Mouse (Mus musculus): Measurements from ENCODE around the gene Calm5. TPM values are rescaled to one million over a fixed set of nuclear protein-coding genes. Genes with fewer than 3 reads are reported as not detected.
A peak's percentile ranks its signal among the peaks of the same experiment; 100 is the strongest.
"Not testable (repeated sequence)": the region's sequence is repeated elsewhere in the genome, so short reads cannot be mapped to it uniquely, and the experiment has no call there.

The Calm5 gene
- polyA plus RNA-seq (2015; fragmentation: Nextera tagmentation; extraction: Ambion mirVana): not detected in 2 replicates

DNA sequence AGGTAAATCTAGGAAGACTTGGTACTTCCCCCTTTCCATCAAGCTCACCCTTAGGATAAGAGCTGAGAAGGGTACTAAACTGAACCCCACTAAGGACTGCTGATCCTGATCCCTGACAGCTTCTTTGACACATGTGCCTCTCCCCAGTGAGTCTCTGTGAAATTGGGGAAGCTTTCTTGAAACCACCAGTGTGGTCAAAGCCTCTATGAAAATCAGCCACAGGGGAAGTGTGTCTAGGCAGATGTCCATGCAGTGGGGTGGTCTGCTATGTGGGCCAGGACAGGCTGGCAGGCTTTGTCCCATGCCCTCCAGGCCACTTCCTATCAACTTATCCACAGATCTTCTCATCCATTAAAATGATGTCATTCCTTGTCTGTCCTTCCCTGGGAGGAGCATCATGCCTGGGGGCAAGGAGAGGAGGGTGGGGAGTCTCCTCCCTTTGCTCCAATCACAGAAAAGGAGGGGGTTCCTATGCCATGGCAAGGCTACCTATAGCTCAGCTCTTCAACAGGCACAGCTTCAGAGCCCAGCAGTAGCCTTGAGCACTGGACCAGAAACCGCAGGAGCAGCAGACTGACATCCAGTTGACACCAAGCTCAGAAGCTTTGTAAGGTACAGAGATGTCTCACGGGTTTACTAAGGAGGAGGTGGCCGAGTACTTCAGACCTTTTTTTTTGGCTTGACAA, at the start of gene Calm5:
Gene Calm5 (plus strand): TSS at position 526 of the 686 bp plus-strand sequence.
- H3K27ac ChIP-seq (ENCODE audit: low read length); H3K9ac ChIP-seq (replicated peaks; ENCODE audit: low read depth); DNase-seq (ENCODE audit: low spot score); H3K4me3 ChIP-seq (ENCODE audit: low read depth, low read length); H3K9me3 ChIP-seq (ENCODE audit: low read length); H3K4me2 ChIP-seq (replicated peaks; ENCODE audit: low read depth, low read length); H3K4me1 ChIP-seq (ENCODE audit: insufficient read depth, low read depth, low read length); H3K36me3 ChIP-seq (ENCODE audit: insufficient read depth, low read length); ATAC-seq; H3K27me3 ChIP-seq (replicated peaks; ENCODE audit: insufficient read depth, low read length): not testable (repeated sequence)
- WGBS: 86% methylated on average over 3 of the region's 3 CpGs

DNA sequence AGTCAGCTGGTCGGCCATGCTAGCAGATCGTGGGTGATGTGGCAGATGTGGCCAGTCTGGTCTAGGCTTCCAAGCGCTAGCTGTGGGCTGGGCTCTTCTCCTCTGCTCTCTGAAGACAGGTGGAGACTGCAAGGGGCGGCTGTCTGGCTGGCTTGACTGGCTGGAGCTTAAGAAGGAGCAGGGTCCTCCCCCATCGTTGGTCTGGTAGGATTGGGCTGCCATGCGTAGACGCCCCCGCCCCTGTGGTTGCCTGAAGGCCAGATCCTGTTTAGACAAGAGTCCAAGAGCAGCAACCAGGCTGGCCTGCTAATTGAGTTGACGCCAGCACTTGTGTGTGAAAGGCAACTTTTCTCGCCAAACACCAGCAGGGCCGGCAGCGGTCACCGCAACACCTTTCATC, 49.8 kb upstream of the Calm5 start, which contains the start of gene Calml3:
Gene Calml3 (minus strand): TSS at position 131 of the 400 bp plus-strand sequence.
- H3K9me3 ChIP-seq (ENCODE audit: low read length): no peaks in the 10 kb centered on the region
- DNase-seq (ENCODE audit: low spot score) (no peak), ATAC-seq (no peak)
- H3K27ac ChIP-seq (ENCODE audit: low read length): peak within 1 kb of the TSS; percentile 64; the same call in 1 of the 2 replicates
- no peak within 1 kb of the TSS for H3K9ac ChIP-seq (replicated peaks; ENCODE audit: low read depth)
- H3K36me3 ChIP-seq (ENCODE audit: insufficient read depth, low read length): no peaks in the 10 kb centered on the region
- TF ChIP-seq EP300 (IDR thresholded peaks at IDR 0.05): no peak
- TF ChIP-seq CTCF (IDR thresholded peaks at IDR 0.05): no peak
- no peak within 1 kb of the TSS for H3K4me2 ChIP-seq (replicated peaks; ENCODE audit: low read depth, low read length)
- no peaks in the 10 kb centered on the region for H3K27me3 ChIP-seq (replicated peaks; ENCODE audit: insufficient read depth, low read length)
- H3K4me1 ChIP-seq (ENCODE audit: insufficient read depth, low read depth, low read length): no peaks in the 10 kb centered on the region
- 77% methylated on average over 13 of the region's 13 CpGs for WGBS
- H3K4me3 ChIP-seq (ENCODE audit: low read depth, low read length): no peak within 1 kb of the TSS

DNA sequence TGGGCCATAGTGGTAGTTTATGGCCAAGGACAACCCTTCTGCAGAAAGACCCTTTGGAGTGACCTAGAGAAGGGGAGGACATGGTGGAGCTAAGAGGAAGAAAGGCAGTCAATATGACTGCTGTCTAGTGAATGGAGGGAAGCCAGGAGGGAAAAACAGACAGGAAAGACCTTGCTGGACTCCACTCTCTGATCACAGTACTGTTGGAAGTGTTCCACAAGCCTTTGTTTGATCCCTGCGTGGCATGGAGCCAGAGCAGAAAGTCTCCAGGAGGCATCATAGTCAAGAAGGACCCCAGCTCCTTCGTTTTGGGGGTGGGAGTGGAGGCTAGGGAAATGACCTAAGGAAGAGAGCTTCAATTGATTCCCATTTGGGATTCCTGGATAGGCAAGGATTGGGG, 48.8 kb upstream of the Calm5 start:
- DNase-seq (ENCODE audit: low spot score) (no peak), ATAC-seq (peak; percentile 18; the same call in 1 of the 2 replicates)
- no peaks in the 10 kb centered on the region for H3K9me3 ChIP-seq (ENCODE audit: low read length)
- H3K27me3 ChIP-seq (replicated peaks; ENCODE audit: insufficient read depth, low read length): no peaks in the 10 kb centered on the region
- no peaks in the 10 kb centered on the region for H3K36me3 ChIP-seq (ENCODE audit: insufficient read depth, low read length)
- H3K4me2 ChIP-seq (replicated peaks; ENCODE audit: low read depth, low read length): no peak overlapping the region
- H3K9ac ChIP-seq (replicated peaks; ENCODE audit: low read depth): no peak overlapping the region
- H3K27ac ChIP-seq (ENCODE audit: low read length): peak overlapping the region; percentile 64
- no peak for TF ChIP-seq CTCF (IDR thresholded peaks at IDR 0.05)
- TF ChIP-seq EP300 (IDR thresholded peaks at IDR 0.05): no peak
- 30% methylated on average over 2 of the region's 2 CpGs for WGBS
- no peak overlapping the region for H3K4me3 ChIP-seq (ENCODE audit: low read depth, low read length)
- H3K4me1 ChIP-seq (ENCODE audit: insufficient read depth, low read depth, low read length): no peaks in the 10 kb centered on the region

DNA sequence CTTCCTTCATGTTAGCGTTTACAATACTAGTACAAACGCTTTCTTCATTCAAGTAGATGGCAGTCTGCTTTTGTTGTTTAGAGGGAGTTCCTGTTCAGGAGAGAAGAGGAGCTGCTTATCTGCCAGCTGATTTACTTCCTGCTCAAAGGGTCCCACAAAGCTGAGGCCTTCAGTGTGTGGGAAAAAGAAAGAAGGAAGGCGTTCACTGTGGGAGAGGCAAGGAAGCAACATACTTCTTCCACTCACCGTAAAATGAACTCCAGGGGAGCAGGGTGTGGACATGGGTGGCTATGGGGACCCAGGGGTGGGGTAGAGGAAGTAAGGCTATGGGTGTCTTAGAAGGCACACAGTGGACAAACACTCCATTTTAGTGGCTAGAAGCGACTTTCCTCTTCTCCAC, 48.3 kb upstream of the Calm5 start:
- ATAC-seq: peak; percentile 59; the same call in 1 of the 2 replicates
- H3K27me3 ChIP-seq (replicated peaks; ENCODE audit: insufficient read depth, low read length): no peaks in the 10 kb centered on the region
- H3K4me2 ChIP-seq (replicated peaks; ENCODE audit: low read depth, low read length): no peak overlapping the region
- H3K27ac ChIP-seq (ENCODE audit: low read length): peak overlapping the region; percentile 64
- TF ChIP-seq EP300 (IDR thresholded peaks at IDR 0.05) (no peak), CTCF (IDR thresholded peaks at IDR 0.05) (no peak)
- H3K9me3 ChIP-seq (ENCODE audit: low read length): no peaks in the 10 kb centered on the region
- no peak overlapping the region for H3K9ac ChIP-seq (replicated peaks; ENCODE audit: low read depth)
- H3K36me3 ChIP-seq (ENCODE audit: insufficient read depth, low read length): no peaks in the 10 kb centered on the region
- DNase-seq (ENCODE audit: low spot score): peak; percentile 57
- no peaks in the 10 kb centered on the region for H3K4me1 ChIP-seq (ENCODE audit: insufficient read depth, low read depth, low read length)
- WGBS: 35% methylated on average over 5 of the region's 5 CpGs
- H3K4me3 ChIP-seq (ENCODE audit: low read depth, low read length): no peak overlapping the region

DNA sequence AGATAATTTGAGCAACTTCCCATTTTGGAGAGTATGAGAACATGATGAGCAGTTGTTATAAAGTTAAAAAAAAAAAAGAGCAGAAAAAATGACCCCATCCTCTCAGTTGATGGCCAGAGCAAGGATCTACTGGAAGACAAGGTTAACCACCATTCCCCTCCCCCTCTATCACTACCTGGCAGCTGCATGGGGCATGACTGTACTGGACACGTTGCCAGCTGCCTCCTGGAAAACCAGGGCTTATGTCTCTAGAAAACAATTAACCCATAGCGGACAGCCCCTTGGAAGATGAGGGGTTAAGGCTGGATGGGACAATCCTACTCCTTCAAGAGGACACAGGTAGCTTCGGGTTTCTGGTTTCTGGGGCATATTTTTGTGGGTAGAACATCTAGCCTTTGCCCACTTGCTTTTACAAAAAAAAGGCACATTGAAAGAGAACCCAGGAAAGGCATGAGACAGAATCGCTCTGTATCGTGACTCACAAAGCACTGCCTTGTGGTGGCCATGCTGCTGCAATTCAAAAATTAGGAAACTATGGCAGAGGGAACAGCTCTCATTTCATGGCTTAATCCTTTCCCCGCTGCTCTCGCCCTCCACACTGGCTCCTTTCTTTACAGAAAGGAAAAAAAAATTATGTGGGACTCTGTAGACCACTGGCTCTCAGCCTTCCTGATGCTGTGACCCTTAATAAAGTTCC, 46.7 kb upstream of the Calm5 start:
- Histone ChIP-seq H3K36me3 (ENCODE audit: insufficient read depth, low read length) (no peaks in the 10 kb centered on the region), H3K9ac (replicated peaks; ENCODE audit: low read depth) (no peak overlapping the region), H3K27me3 (replicated peaks; ENCODE audit: insufficient read depth, low read length) (no peaks in the 10 kb centered on the region), H3K4me1 (ENCODE audit: insufficient read depth, low read depth, low read length) (no peaks in the 10 kb centered on the region), H3K4me3 (ENCODE audit: low read depth, low read length) (no peak overlapping the region), H3K27ac (ENCODE audit: low read length) (no peak overlapping the region), H3K9me3 (ENCODE audit: low read length) (no peaks in the 10 kb centered on the region), H3K4me2 (replicated peaks; ENCODE audit: low read depth, low read length) (no peak overlapping the region)
- WGBS: 72% methylated on average over 7 of the region's 7 CpGs
- ATAC-seq (no peak), DNase-seq (ENCODE audit: low spot score) (no peak)
- TF ChIP-seq CTCF (IDR thresholded peaks at IDR 0.05) (no peak), EP300 (IDR thresholded peaks at IDR 0.05) (no peak)

DNA sequence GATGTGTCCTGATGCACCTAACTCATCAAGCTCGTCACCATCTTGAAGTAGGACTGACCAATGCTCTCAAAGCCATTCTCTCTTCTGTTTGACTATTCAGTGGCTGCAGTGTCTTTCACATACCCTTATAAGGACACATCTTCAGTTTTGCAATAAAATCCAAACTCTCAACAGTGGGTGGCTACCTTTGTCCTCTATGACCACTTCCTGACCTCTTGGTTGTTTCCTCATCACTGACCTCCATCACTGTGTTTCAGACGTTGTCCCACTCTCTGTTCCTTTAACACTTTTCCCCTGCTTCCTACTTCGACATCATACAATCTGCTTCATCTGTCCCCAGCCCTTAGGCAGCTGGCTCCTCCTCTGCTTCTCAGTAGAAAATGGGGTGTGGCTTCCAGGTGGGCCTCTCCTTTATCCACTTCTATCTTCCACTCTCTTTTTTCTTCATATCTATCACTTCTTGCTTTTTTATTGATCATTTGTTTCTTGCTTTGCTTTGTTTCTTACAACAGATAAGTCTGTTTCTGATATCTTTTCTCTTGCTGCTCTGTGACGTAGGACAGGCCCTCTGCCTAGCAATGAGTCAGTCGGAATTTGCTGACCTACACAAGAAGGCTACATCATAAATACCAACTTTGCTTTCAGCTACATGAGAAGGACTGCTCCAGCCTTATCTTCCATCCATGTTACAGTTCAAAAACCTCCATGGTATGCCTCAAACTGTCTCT, 35.8 kb upstream of the Calm5 start:
- Histone ChIP-seq H3K4me2 (replicated peaks; ENCODE audit: low read depth, low read length) (no peak overlapping the region), H3K9me3 (ENCODE audit: low read length) (no peaks in the 10 kb centered on the region), H3K9ac (replicated peaks; ENCODE audit: low read depth) (no peak overlapping the region), H3K27ac (ENCODE audit: low read length) (no peak overlapping the region), H3K27me3 (replicated peaks; ENCODE audit: insufficient read depth, low read length) (no peaks in the 10 kb centered on the region), H3K4me3 (ENCODE audit: low read depth, low read length) (no peak overlapping the region), H3K4me1 (ENCODE audit: insufficient read depth, low read depth, low read length) (no peaks in the 10 kb centered on the region), H3K36me3 (ENCODE audit: insufficient read depth, low read length) (no peaks in the 10 kb centered on the region)
- TF ChIP-seq CTCF (IDR thresholded peaks at IDR 0.05) (no peak), EP300 (IDR thresholded peaks at IDR 0.05) (no peak)
- DNase-seq (ENCODE audit: low spot score) (peak; percentile 20), ATAC-seq (peak; percentile 14; the same call in 1 of the 2 replicates)
- 65% methylated on average over 5 of the region's 5 CpGs for WGBS

All from lung, postnatal 0 days (tissue).